Mouse (Mus musculus) ES-Bruce4 (cell line): ENCODE results near the gene Ccl28.

Experiments
- CTCF ChIP-seq: IDR thresholded peaks from one replicate; pipeline ENCODE4 v1.8.1; 2011; ENCODE audit warnings: low read depth, low read length
- EP300 ChIP-seq: IDR thresholded peaks from 2 replicates; pipeline ENCODE4 v1.6.1; 2011; ENCODE audit warnings: low read depth, low read length; ENCODE audit not compliant: insufficient read depth

DNA sequence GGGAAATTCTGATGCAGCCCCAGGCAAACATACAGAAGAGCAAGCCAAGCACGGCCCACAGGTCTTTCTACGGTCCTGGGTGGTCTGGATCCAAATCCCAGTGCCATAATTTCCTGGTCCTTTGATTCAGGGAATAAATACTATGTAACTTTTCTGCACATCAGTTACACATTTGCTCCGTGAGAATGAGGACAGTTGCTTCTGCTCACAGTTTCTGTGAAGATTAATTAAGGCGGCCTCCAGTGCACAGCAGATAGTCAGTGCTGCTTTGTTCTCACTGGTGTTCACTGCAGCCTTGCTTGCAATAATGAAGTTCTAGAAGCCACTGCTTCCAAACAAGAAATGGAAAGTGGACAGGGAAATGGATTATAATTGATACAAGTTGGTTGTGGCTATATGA, 14.2 kb downstream of the Ccl28 start:
- TF ChIP-seq CTCF (no peak), EP300 (no peak)
